Mouse (Mus musculus) cortical plate, adult 2 months (tissue): ENCODE data around the gene Kdelc1.

Experiments
- CTCF ChIP-seq: fragments of 200-500 bp; IDR thresholded peaks from 2 replicates; pipeline ENCODE4 v1.5.1; 2011; ENCODE audit warnings: mild to moderate bottlenecking, control low read depth, low read length; ENCODE audit not compliant: insufficient read depth; ENCODE audit errors: extremely low read depth
- POLR2A ChIP-seq: fragments of 200-500 bp; IDR thresholded peaks from 2 replicates; pipeline ENCODE4 v1.6.1; 2011; ENCODE audit warnings: mild to moderate bottlenecking, low read length, control low read depth; ENCODE audit not compliant: insufficient read depth; ENCODE audit errors: extremely low read depth

DNA sequence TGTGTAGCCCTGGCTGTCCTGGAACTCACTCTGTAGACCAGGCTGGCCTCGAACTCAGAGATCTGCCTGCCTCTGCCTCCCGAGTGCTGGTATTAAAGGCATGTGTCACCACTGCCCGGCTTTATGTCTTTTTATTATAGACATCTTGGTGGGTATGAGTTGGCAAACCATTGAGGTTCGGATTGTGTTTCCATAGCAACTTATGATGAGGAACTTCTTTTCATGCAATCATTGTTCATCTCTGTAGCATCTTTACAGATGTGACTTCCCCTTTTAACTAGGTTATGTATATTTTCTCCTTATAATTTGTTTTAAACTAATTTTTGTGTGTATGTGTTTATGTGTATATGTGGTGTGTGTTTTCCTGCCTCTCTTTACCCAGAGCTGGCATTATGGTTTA, 7.0 kb upstream of the Kdelc1 start:
- no peak for TF ChIP-seq POLR2A
- no peak for TF ChIP-seq CTCF
